Mouse (Mus musculus) brain, embryonic 14.5 days (tissue): ENCODE data around the gene Cisd2.

Experiments used
- CTCF ChIP-seq: fragments of 200-500 bp; IDR thresholded peaks from 2 replicates; pipeline ENCODE4 v1.5.1; 2012; ENCODE audit warnings: inconsistent platforms, mild to moderate bottlenecking, moderate library complexity, borderline replicate concordance; ENCODE audit not compliant: insufficient read depth, insufficient read length; ENCODE audit errors: extremely low read depth
- POLR2A ChIP-seq: fragments of 200-500 bp; IDR thresholded peaks from 2 replicates; pipeline ENCODE4 v1.6.1; 2012; ENCODE audit warnings: mild to moderate bottlenecking, inconsistent platforms, borderline replicate concordance; ENCODE audit not compliant: poor library complexity, insufficient read depth, insufficient read length, severe bottlenecking; ENCODE audit errors: extremely low read depth

- TF ChIP-seq CTCF (no peak), POLR2A (no peak)
Measured at GRCm38 (mm10) chr3:135440621-135441020, 16.9 kb upstream of the Cisd2 start.
